Mouse (Mus musculus) heart, postnatal 0 days (tissue): ENCODE results near the gene Gfi1b.

Source experiments
- CTCF ChIP-seq: IDR thresholded peaks from 2 replicates; pipeline ENCODE4 v1.5.1; 2016; ENCODE audit warnings: antibody characterized with exemption, control low read depth, low read depth
- EP300 ChIP-seq: IDR thresholded peaks from 2 replicates; pipeline ENCODE4 v1.6.1; 2016; ENCODE audit warnings: antibody characterized with exemption, low read depth

DNA sequence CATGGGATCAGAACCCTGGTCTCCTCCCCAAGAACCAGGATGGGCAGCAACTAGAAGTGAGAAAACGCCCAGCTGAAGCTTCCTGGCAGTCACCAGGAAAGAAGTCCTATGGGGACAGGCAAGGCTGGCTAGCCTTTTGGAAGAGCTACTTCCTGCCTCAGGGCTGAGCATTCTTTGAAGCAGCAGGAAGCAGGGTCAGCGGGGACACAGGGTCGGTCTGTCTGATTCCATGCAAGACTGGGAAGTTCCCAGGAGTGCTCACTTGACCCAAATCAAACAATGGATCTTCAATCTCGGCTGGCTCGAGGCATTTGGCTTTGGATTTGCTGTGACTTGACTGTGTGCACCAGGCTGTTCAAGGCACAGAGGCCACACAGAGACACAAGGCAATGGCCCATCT is 55.2 kb downstream of the Gfi1b start:
- TF ChIP-seq CTCF (no peak), EP300 (no peak)
